ENCODE assay signal across 29 mouse cellular contexts in the genomic region with DNA sequence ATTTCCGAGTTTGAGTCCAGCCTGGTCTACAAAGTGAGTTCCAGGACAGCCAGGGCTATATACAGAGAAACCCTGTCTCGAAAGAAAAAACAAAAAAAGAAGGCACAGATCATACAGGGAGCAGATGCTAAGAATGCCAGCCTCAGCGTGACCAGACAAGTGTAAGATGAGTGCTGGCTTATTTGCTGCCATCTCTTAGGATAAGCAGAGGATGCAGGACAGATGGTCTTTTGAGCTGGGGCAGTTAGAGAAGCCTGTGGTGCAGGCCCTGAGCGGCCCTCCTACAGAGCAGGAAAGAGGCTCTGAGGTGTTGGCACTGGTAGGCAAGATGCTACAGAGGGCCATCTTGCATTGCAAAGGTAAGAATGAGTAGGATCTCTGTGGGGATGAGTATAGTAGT. TPM values are rescaled to one million over a fixed set of nuclear protein-coding genes. Genes with fewer than 3 reads are reported as not detected.
DNase-seq lines count a peak whose midpoint lies in the region; ATAC-seq and TF ChIP-seq lines count a peak whose summit lies in the region.
"Had no signal": no experiment of that assay in that cellular context is flagged by ENCODE, and none has a peak within 500 bp of the region (broad histone marks: within the 10 kb centered on the region; RNA-seq: fewer than 3 reads in every experiment).

No protein-coding gene starts in this region.

- no peaks in the 10 kb centered on the region for H3K4me1 ChIP-seq in lung, postnatal 0 days (ENCODE audit: insufficient read depth, low read depth, low read length)
- no peaks in the 10 kb centered on the region for H3K4me1 ChIP-seq in kidney, embryonic 14.5 days (ENCODE audit: control insufficient read depth, insufficient read depth, low read length)
- H3K4me1 ChIP-seq: heart, embryonic 12.5 days; intestine, embryonic 15.5 days had no signal

- whole genome bisulfite sequencing in lung, postnatal 0 days: 77% methylated on average over 4 of the region's 4 CpGs
- 74% methylated on average over 4 of the region's 4 CpGs for whole genome bisulfite sequencing in kidney, embryonic 14.5 days

- H3K4me2 ChIP-seq in lung, postnatal 0 days (replicated peaks; ENCODE audit: low read depth, low read length): no peak overlapping the region
- no peak overlapping the region for H3K4me2 ChIP-seq in kidney, embryonic 14.5 days (replicated peaks; ENCODE audit: low read depth, low read length)
- H3K4me2 ChIP-seq: embryonic facial prominence, embryonic 13.5 days; forebrain, embryonic 13.5 days; heart, embryonic 12.5 days; heart, embryonic 15.5 days; hindbrain, embryonic 13.5 days; intestine, embryonic 15.5 days had no signal

- H3K36me3 ChIP-seq in lung, postnatal 0 days (ENCODE audit: insufficient read depth, low read length): no peaks in the 10 kb centered on the region
- no peaks in the 10 kb centered on the region for H3K36me3 ChIP-seq in kidney, embryonic 14.5 days (ENCODE audit: control insufficient read depth, insufficient read depth, low read length)
- H3K36me3 ChIP-seq: embryonic facial prominence, embryonic 10.5 days; embryonic facial prominence, embryonic 13.5 days; heart, embryonic 12.5 days; heart, embryonic 15.5 days; hindbrain, embryonic 10.5 days; hindbrain, embryonic 13.5 days; intestine, embryonic 15.5 days had no signal

- H3K27me3 ChIP-seq in lung, postnatal 0 days (replicated peaks; ENCODE audit: insufficient read depth, low read length): no peaks in the 10 kb centered on the region
- no peaks in the 10 kb centered on the region for H3K27me3 ChIP-seq in kidney, embryonic 14.5 days (ENCODE audit: control insufficient read depth, insufficient read depth, low read length)
- H3K27me3 ChIP-seq: embryonic facial prominence, embryonic 13.5 days; forebrain, embryonic 13.5 days; heart, embryonic 15.5 days; hindbrain, embryonic 13.5 days; intestine, embryonic 15.5 days had no signal

- no peak overlapping the region for H3K27ac ChIP-seq in lung, postnatal 0 days (ENCODE audit: low read length)
- H3K27ac ChIP-seq in kidney, embryonic 14.5 days (ENCODE audit: low read depth, low read length): no peak overlapping the region
- H3K27ac ChIP-seq: embryonic facial prominence, embryonic 10.5 days; embryonic facial prominence, embryonic 13.5 days; forebrain, embryonic 13.5 days; heart, embryonic 15.5 days; hindbrain, embryonic 10.5 days; hindbrain, embryonic 13.5 days; intestine, embryonic 15.5 days had no signal

- no peak for TF ChIP-seq EP300 in lung, postnatal 0 days (IDR thresholded peaks at IDR 0.05)

- no peak overlapping the region for H3K4me3 ChIP-seq in lung, postnatal 0 days (ENCODE audit: low read depth, low read length)
- H3K4me3 ChIP-seq in kidney, embryonic 14.5 days (ENCODE audit: low read length): no peak overlapping the region
- H3K4me3 ChIP-seq: embryonic facial prominence, embryonic 10.5 days; embryonic facial prominence, embryonic 13.5 days; erythroblast, embryonic 14.5 days; forebrain, embryonic 13.5 days; heart, embryonic 12.5 days; heart, embryonic 15.5 days; hindbrain, embryonic 10.5 days; hindbrain, embryonic 13.5 days; intestine, embryonic 15.5 days had no signal

- DNase-seq in brain, adult 2 months (ENCODE audit: low read depth, low spot score): peak; percentile 79
- peak; percentile 52 to 54 for DNase-seq in cerebellum, adult 18-20 months
- peak; percentile 74 for DNase-seq in cerebellum, adult 9-10 months
- peak; percentile 57 to 65 for DNase-seq in cerebellum, postnatal 25 days
- no peak for DNase-seq in lung, postnatal 0 days (ENCODE audit: low spot score)
- DNase-seq: adrenal gland, adult 8-10 months; adrenal gland, postnatal 25 days; embryo, embryonic 11 days; gastrocnemius, postnatal 10 days; heart, adult 18-20 months; heart, postnatal 10 days; heart, postnatal 36 days; kidney, adult 11 months; kidney, adult 8-10 months had no signal

- no peak for ATAC-seq in lung, postnatal 0 days
- ATAC-seq in kidney, embryonic 14.5 days (ENCODE audit: low FRiP score, low TSS enrichment): no peak
- ATAC-seq: CD4-positive, CD25-positive, alpha-beta regulatory T cell, adult 4 months; forebrain, embryonic 13.5 days; forebrain, embryonic 16.5 days; hindbrain, embryonic 16.5 days; intestine, embryonic 15.5 days had no signal

- H3K9me3 ChIP-seq in lung, postnatal 0 days (ENCODE audit: low read length): no peaks in the 10 kb centered on the region
- H3K9me3 ChIP-seq in kidney, embryonic 14.5 days (ENCODE audit: control insufficient read depth, low read length): no peaks in the 10 kb centered on the region
- H3K9me3 ChIP-seq: embryonic facial prominence, embryonic 10.5 days; embryonic facial prominence, embryonic 13.5 days; forebrain, embryonic 13.5 days; heart, embryonic 12.5 days; heart, embryonic 15.5 days; hindbrain, embryonic 10.5 days; hindbrain, embryonic 13.5 days; intestine, embryonic 15.5 days had no signal

- no peak for TF ChIP-seq CTCF in lung, postnatal 0 days (IDR thresholded peaks at IDR 0.05)

- no peak overlapping the region for H3K9ac ChIP-seq in lung, postnatal 0 days (replicated peaks; ENCODE audit: low read depth)
- H3K9ac ChIP-seq in kidney, embryonic 14.5 days (ENCODE audit: low read depth, low read length): no peak overlapping the region
- H3K9ac ChIP-seq: embryonic facial prominence, embryonic 13.5 days; forebrain, embryonic 13.5 days; heart, embryonic 12.5 days; heart, embryonic 15.5 days; hindbrain, embryonic 13.5 days; intestine, embryonic 15.5 days had no signal

RNA-seq across cellular contexts. Expression of gene Tcam1, which starts 6.9 kb away (rescaled TPM):
- 0.06 and 0.07 TPM in 2 replicates for polyA plus RNA-seq in lung, postnatal 0 days (2015; fragmentation: Nextera tagmentation; extraction: Ambion mirVana)
- polyA plus RNA-seq in kidney, embryonic 14.5 days (2014; fragmentation: Nextera tagmentation; extraction: Ambion mirVana): 0.81 and 1.2 TPM in 2 replicates
- polyA plus RNA-seq: erythroblast, embryonic 14.5 days; heart, embryonic 15.5 days had no signal

RNA-seq across cellular contexts. Expression of gene Smarcd2, which starts 10.6 kb away (rescaled TPM):
- 46.9 and 55.5 TPM in 2 replicates for polyA plus RNA-seq in lung, postnatal 0 days (2015; fragmentation: Nextera tagmentation; extraction: Ambion mirVana)
- 54.9 and 78.6 TPM in 2 replicates for polyA plus RNA-seq in kidney, embryonic 14.5 days (2014; fragmentation: Nextera tagmentation; extraction: Ambion mirVana)

RNA-seq across cellular contexts. Expression of gene Gh, which starts 18.3 kb away (rescaled TPM):
- polyA plus RNA-seq in lung, postnatal 0 days (2015; fragmentation: Nextera tagmentation; extraction: Ambion mirVana): not detected in 2 replicates
- not detected in 2 replicates for polyA plus RNA-seq in kidney, embryonic 14.5 days (2014; fragmentation: Nextera tagmentation; extraction: Ambion mirVana)
- polyA plus RNA-seq: C2C12; CD4-positive, CD25-positive, alpha-beta regulatory T cell, adult 4 months; cortical plate, adult 2 months; embryonic facial prominence, embryonic 10.5 days; embryonic facial prominence, embryonic 13.5 days; erythroblast, embryonic 14.5 days; forebrain, embryonic 13.5 days; forebrain, embryonic 16.5 days; heart, embryonic 12.5 days; heart, embryonic 15.5 days; hindbrain, embryonic 10.5 days; hindbrain, embryonic 13.5 days; intestine, embryonic 15.5 days had no signal

RNA-seq across cellular contexts. Expression of gene Psmc5, which starts 27.4 kb away (rescaled TPM):
- polyA plus RNA-seq in lung, postnatal 0 days (2015; fragmentation: Nextera tagmentation; extraction: Ambion mirVana): 150 and 153 TPM in 2 replicates
- 303 and 334 TPM in 2 replicates for polyA plus RNA-seq in kidney, embryonic 14.5 days (2014; fragmentation: Nextera tagmentation; extraction: Ambion mirVana)

RNA-seq across cellular contexts. Expression of gene Ftsj3, which starts 27.5 kb away (rescaled TPM):
- polyA plus RNA-seq in lung, postnatal 0 days (2015; fragmentation: Nextera tagmentation; extraction: Ambion mirVana): 18.7 and 19.0 TPM in 2 replicates
- 39.1 and 72.1 TPM in 2 replicates for polyA plus RNA-seq in kidney, embryonic 14.5 days (2014; fragmentation: Nextera tagmentation; extraction: Ambion mirVana)
